Mouse (Mus musculus): Measurements from ENCODE around the gene Lrrc56. TPM values are rescaled to one million over a fixed set of nuclear protein-coding genes. Genes with fewer than 3 reads are reported as not detected.

The Lrrc56 gene
- 13.5 and 15.1 TPM in 2 replicates for polyA plus RNA-seq (2015; fragmentation: Nextera tagmentation; extraction: Ambion mirVana)

- Histone ChIP-seq H3K4me3 (ENCODE audit: low read length) (peak within 1 kb of the TSS; percentile 90), H3K9ac (replicated peaks; ENCODE audit: low read length) (peak within 1 kb of the TSS; percentile 95), H3K27ac (ENCODE audit: low read length) (peak within 1 kb of the TSS; percentile 83), H3K4me2 (replicated peaks; ENCODE audit: low read depth, low read length) (peak within 1 kb of the TSS; percentile 97), H3K27me3 (ENCODE audit: insufficient read depth, low read length) (no peaks in the 10 kb centered on the region), H3K4me1 (ENCODE audit: insufficient read depth, low read length) (peaks cover 25% of the 10 kb centered on the region), H3K9me3 (ENCODE audit: low read length) (no peaks in the 10 kb centered on the region), H3K36me3 (ENCODE audit: insufficient read depth, low read length) (peaks cover 33% of the 10 kb centered on the region)
- under 1% methylated on average over 39 of the region's 39 CpGs for WGBS
- ATAC-seq (ENCODE audit: low FRiP score, low TSS enrichment), result peak; percentile 94
Observed at GRCm38 (mm10) chr7:141193948-141194347, at the start of gene Lrrc56, which contains the start of gene Hras. Gene Lrrc56, plus strand, starts transcription at chr7:141194157. Gene Hras, minus strand, starts transcription at chr7:141194005.

GRCm38 (mm10) chr7:141144650-141145049, 49.3 kb upstream of the Lrrc56 start:
- peaks cover 7% of the 10 kb centered on the region; the same call in 1 of the 2 replicates for H3K36me3 ChIP-seq (ENCODE audit: insufficient read depth, low read length)
- H3K27me3 ChIP-seq (ENCODE audit: insufficient read depth, low read length), result no peaks in the 10 kb centered on the region
- ATAC-seq (ENCODE audit: low FRiP score, low TSS enrichment), result no peak
- H3K9me3 ChIP-seq (ENCODE audit: low read length), result no peaks in the 10 kb centered on the region
- no peak overlapping the region for H3K4me3 ChIP-seq (ENCODE audit: low read length)
- no peak overlapping the region for H3K27ac ChIP-seq (ENCODE audit: low read length)
- no peak overlapping the region for H3K9ac ChIP-seq (replicated peaks; ENCODE audit: low read length)
- WGBS, result 92% methylated on average over 3 of the region's 3 CpGs
- no peak overlapping the region for H3K4me2 ChIP-seq (replicated peaks; ENCODE audit: low read depth, low read length)
- H3K4me1 ChIP-seq (ENCODE audit: insufficient read depth, low read length), result no peaks in the 10 kb centered on the region

GRCm38 (mm10) chr7:141145403-141145802, 48.6 kb upstream of the Lrrc56 start:
- H3K4me1 ChIP-seq (ENCODE audit: insufficient read depth, low read length), result no peaks in the 10 kb centered on the region
- ATAC-seq (ENCODE audit: low FRiP score, low TSS enrichment), result no peak
- WGBS, result 65% methylated on average over 1 of the region's 1 CpGs
- H3K36me3 ChIP-seq (ENCODE audit: insufficient read depth, low read length), result peaks cover 7% of the 10 kb centered on the region; the same call in 1 of the 2 replicates
- no peaks in the 10 kb centered on the region for H3K27me3 ChIP-seq (ENCODE audit: insufficient read depth, low read length)
- no peak overlapping the region for H3K4me3 ChIP-seq (ENCODE audit: low read length)
- H3K9ac ChIP-seq (replicated peaks; ENCODE audit: low read length), result no peak overlapping the region
- H3K27ac ChIP-seq (ENCODE audit: low read length), result no peak overlapping the region
- H3K4me2 ChIP-seq (replicated peaks; ENCODE audit: low read depth, low read length), result no peak overlapping the region
- no peaks in the 10 kb centered on the region for H3K9me3 ChIP-seq (ENCODE audit: low read length)

GRCm38 (mm10) chr7:141146043-141146595, 47.8 kb upstream of the Lrrc56 start:
- no peak for ATAC-seq (ENCODE audit: low FRiP score, low TSS enrichment)
- Histone ChIP-seq H3K9ac (replicated peaks; ENCODE audit: low read length) (no peak overlapping the region), H3K27ac (ENCODE audit: low read length) (no peak overlapping the region), H3K4me2 (replicated peaks; ENCODE audit: low read depth, low read length) (no peak overlapping the region), H3K27me3 (ENCODE audit: insufficient read depth, low read length) (no peaks in the 10 kb centered on the region), H3K4me3 (ENCODE audit: low read length) (no peak overlapping the region), H3K9me3 (ENCODE audit: low read length) (no peaks in the 10 kb centered on the region), H3K36me3 (ENCODE audit: insufficient read depth, low read length) (peaks cover 7% of the 10 kb centered on the region; the same call in 1 of the 2 replicates), H3K4me1 (ENCODE audit: insufficient read depth, low read length) (no peaks in the 10 kb centered on the region)
- 96% methylated on average over 12 of the region's 12 CpGs for WGBS

GRCm38 (mm10) chr7:141147044-141147443, 46.9 kb upstream of the Lrrc56 start:
- Histone ChIP-seq H3K9ac (replicated peaks; ENCODE audit: low read length) (no peak overlapping the region), H3K4me1 (ENCODE audit: insufficient read depth, low read length) (no peaks in the 10 kb centered on the region), H3K27me3 (ENCODE audit: insufficient read depth, low read length) (no peaks in the 10 kb centered on the region), H3K4me3 (ENCODE audit: low read length) (no peak overlapping the region), H3K4me2 (replicated peaks; ENCODE audit: low read depth, low read length) (no peak overlapping the region), H3K27ac (ENCODE audit: low read length) (no peak overlapping the region), H3K9me3 (ENCODE audit: low read length) (no peaks in the 10 kb centered on the region), H3K36me3 (ENCODE audit: insufficient read depth, low read length) (peaks cover 15% of the 10 kb centered on the region)
- no peak for ATAC-seq (ENCODE audit: low FRiP score, low TSS enrichment)
- 84% methylated on average over 6 of the region's 6 CpGs for WGBS

GRCm38 (mm10) chr7:141148639-141149038, 45.3 kb upstream of the Lrrc56 start:
- 74% methylated on average over 4 of the region's 4 CpGs for WGBS
- Histone ChIP-seq H3K4me2 (replicated peaks; ENCODE audit: low read depth, low read length) (no peak overlapping the region), H3K9me3 (ENCODE audit: low read length) (no peaks in the 10 kb centered on the region), H3K36me3 (ENCODE audit: insufficient read depth, low read length) (peaks cover 28% of the 10 kb centered on the region), H3K27me3 (ENCODE audit: insufficient read depth, low read length) (no peaks in the 10 kb centered on the region), H3K27ac (ENCODE audit: low read length) (no peak overlapping the region), H3K4me3 (ENCODE audit: low read length) (no peak overlapping the region), H3K4me1 (ENCODE audit: insufficient read depth, low read length) (no peaks in the 10 kb centered on the region), H3K9ac (replicated peaks; ENCODE audit: low read length) (no peak overlapping the region)
- no peak for ATAC-seq (ENCODE audit: low FRiP score, low TSS enrichment)

- Histone ChIP-seq H3K4me1 (ENCODE audit: insufficient read depth, low read length) (no peaks in the 10 kb centered on the region), H3K36me3 (ENCODE audit: insufficient read depth, low read length) (peaks cover 57% of the 10 kb centered on the region), H3K4me3 (ENCODE audit: low read length) (no peak overlapping the region), H3K9me3 (ENCODE audit: low read length) (no peaks in the 10 kb centered on the region), H3K27me3 (ENCODE audit: insufficient read depth, low read length) (no peaks in the 10 kb centered on the region), H3K9ac (replicated peaks; ENCODE audit: low read length) (no peak overlapping the region), H3K4me2 (replicated peaks; ENCODE audit: low read depth, low read length) (no peak overlapping the region), H3K27ac (ENCODE audit: low read length) (no peak overlapping the region)
- 84% methylated on average over 9 of the region's 9 CpGs for WGBS
- no peak for ATAC-seq (ENCODE audit: low FRiP score, low TSS enrichment)
Observed at GRCm38 (mm10) chr7:141155362-141155761, 38.6 kb upstream of the Lrrc56 start.

GRCm38 (mm10) chr7:141164397-141164796, 29.6 kb upstream of the Lrrc56 start:
- WGBS, result 92% methylated on average over 7 of the region's 7 CpGs
- H3K9ac ChIP-seq (replicated peaks; ENCODE audit: low read length), result no peak overlapping the region

GRCm38 (mm10) chr7:141164850-141165249, 29.1 kb upstream of the Lrrc56 start:
- H3K4me1 ChIP-seq (ENCODE audit: insufficient read depth, low read length), result peaks cover 17% of the 10 kb centered on the region
- H3K4me2 ChIP-seq (replicated peaks; ENCODE audit: low read depth, low read length), result no peak overlapping the region
- peaks cover 59% of the 10 kb centered on the region for H3K36me3 ChIP-seq (ENCODE audit: insufficient read depth, low read length)
- no peaks in the 10 kb centered on the region for H3K27me3 ChIP-seq (ENCODE audit: insufficient read depth, low read length)
- no peak overlapping the region for H3K4me3 ChIP-seq (ENCODE audit: low read length)
- no peaks in the 10 kb centered on the region for H3K9me3 ChIP-seq (ENCODE audit: low read length)
- no peak overlapping the region for H3K9ac ChIP-seq (replicated peaks; ENCODE audit: low read length)
- WGBS, result 86% methylated on average over 6 of the region's 6 CpGs
- ATAC-seq (ENCODE audit: low FRiP score, low TSS enrichment), result no peak
- no peak overlapping the region for H3K27ac ChIP-seq (ENCODE audit: low read length)

More at GRCm38 (mm10) chr7:141164397-141164796, 29.6 kb upstream of the Lrrc56 start:
- H3K4me1 ChIP-seq (ENCODE audit: insufficient read depth, low read length), result peaks cover 17% of the 10 kb centered on the region
- H3K27ac ChIP-seq (ENCODE audit: low read length), result no peak overlapping the region
- ATAC-seq (ENCODE audit: low FRiP score, low TSS enrichment), result no peak
- no peaks in the 10 kb centered on the region for H3K27me3 ChIP-seq (ENCODE audit: insufficient read depth, low read length)
- H3K4me2 ChIP-seq (replicated peaks; ENCODE audit: low read depth, low read length), result no peak overlapping the region
- no peaks in the 10 kb centered on the region for H3K9me3 ChIP-seq (ENCODE audit: low read length)
- peaks cover 62% of the 10 kb centered on the region for H3K36me3 ChIP-seq (ENCODE audit: insufficient read depth, low read length)
- H3K4me3 ChIP-seq (ENCODE audit: low read length), result no peak overlapping the region

GRCm38 (mm10) chr7:141167901-141168517, 25.9 kb upstream of the Lrrc56 start:
- H3K36me3 ChIP-seq (ENCODE audit: insufficient read depth, low read length), result peaks cover 28% of the 10 kb centered on the region
- no peaks in the 10 kb centered on the region for H3K9me3 ChIP-seq (ENCODE audit: low read length)
- peak overlapping the region; percentile 73 for H3K9ac ChIP-seq (replicated peaks; ENCODE audit: low read length)
- H3K27me3 ChIP-seq (ENCODE audit: insufficient read depth, low read length), result no peaks in the 10 kb centered on the region
- peak; percentile 1; the same call in 1 of the 2 replicates for ATAC-seq (ENCODE audit: low FRiP score, low TSS enrichment)
- H3K4me1 ChIP-seq (ENCODE audit: insufficient read depth, low read length), result peaks cover 19% of the 10 kb centered on the region
- 14% methylated on average over 7 of the region's 7 CpGs for WGBS
- H3K4me3 ChIP-seq (ENCODE audit: low read length), result peak overlapping the region; percentile 75
- H3K27ac ChIP-seq (ENCODE audit: low read length), result peak overlapping the region; percentile 78
- H3K4me2 ChIP-seq (replicated peaks; ENCODE audit: low read depth, low read length), result peak overlapping the region; percentile 68
